ENCODE assay signal across 8 mouse cellular contexts in the genomic region with DNA sequence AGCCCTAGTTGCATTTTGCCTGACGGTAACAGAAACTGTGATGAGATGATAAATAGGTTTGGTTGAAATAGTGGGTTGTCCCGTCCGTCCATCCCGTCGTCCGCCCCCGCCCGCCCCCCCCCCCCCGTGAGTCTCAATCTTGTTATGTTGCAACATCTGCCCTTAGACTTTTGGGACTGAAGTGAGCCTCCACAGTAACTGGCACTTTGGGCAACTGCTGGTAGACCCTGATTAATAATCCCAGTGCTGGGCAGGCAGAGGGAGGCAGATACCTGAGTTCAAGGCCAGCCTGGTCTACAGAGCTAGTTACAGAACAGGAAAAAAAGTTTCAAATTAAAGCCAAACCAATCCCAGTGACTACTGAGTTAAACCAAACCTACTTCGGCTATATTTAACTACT. TPM values are rescaled to one million over a fixed set of nuclear protein-coding genes. Genes with fewer than 3 reads are reported as not detected.
A peak's percentile ranks its signal among the peaks of the same experiment; 100 is the strongest.
DNase-seq lines count a peak whose midpoint lies in the region; ATAC-seq and TF ChIP-seq lines count a peak whose summit lies in the region.

No protein-coding gene starts in this region.

- peaks cover 14% of the 10 kb centered on the region for H3K4me1 ChIP-seq in lung, embryonic 15.5 days
- no peaks in the 10 kb centered on the region for H3K4me1 ChIP-seq in embryonic fibroblast, embryonic 13.5 days (ENCODE audit: control insufficient read depth, insufficient read depth, low read length)
- H3K4me1 ChIP-seq in limb, embryonic 13.5 days = peaks cover 17% of the 10 kb centered on the region
- H3K4me1 ChIP-seq in neural tube, embryonic 15.5 days = peaks cover 20% of the 10 kb centered on the region

- H3K4me3 ChIP-seq in lung, embryonic 15.5 days = peak overlapping the region; percentile 96
- peak overlapping the region; percentile 72 for H3K4me3 ChIP-seq in embryonic fibroblast, embryonic 13.5 days (ENCODE audit: insufficient read depth, low read length)
- peak overlapping the region; percentile 94 for H3K4me3 ChIP-seq in limb, embryonic 13.5 days
- peak overlapping the region; percentile 93 for H3K4me3 ChIP-seq in neural tube, embryonic 15.5 days (replicated peaks)

- DNase-seq in lung, adult 18-20 months = no peak
- no peak for DNase-seq in spleen, adult 12 weeks (ENCODE audit: low spot score)
- DNase-seq in embryo, embryonic 9.5 days (ENCODE audit: extremely low spot score) = no peak
- no peak for DNase-seq in layer of hippocampus, postnatal 10 days (ENCODE audit: low spot score in 2 of 2)

- 9% methylated on average over 10 of the region's 10 CpGs for WGBS in lung, embryonic 15.5 days
- 17% methylated on average over 10 of the region's 10 CpGs for WGBS in limb, embryonic 13.5 days
- 12% methylated on average over 10 of the region's 10 CpGs for WGBS in neural tube, embryonic 15.5 days

- TF ChIP-seq CTCF in embryonic fibroblast, embryonic 13.5 days (IDR thresholded peaks at IDR 0.05; ENCODE audit: borderline replicate concordance, insufficient read depth, low read length) = no peak

- H3K9me3 ChIP-seq in lung, embryonic 15.5 days = no peaks in the 10 kb centered on the region
- no peaks in the 10 kb centered on the region for H3K9me3 ChIP-seq in limb, embryonic 13.5 days
- H3K9me3 ChIP-seq in neural tube, embryonic 15.5 days (replicated peaks) = no peaks in the 10 kb centered on the region

- no peak for ATAC-seq in lung, embryonic 15.5 days (ENCODE audit: borderline replicate concordance, extremely low read depth, low FRiP score, low TSS enrichment)
- no peak for ATAC-seq in limb, embryonic 13.5 days (ENCODE audit: low FRiP score, low read depth)
- ATAC-seq in neural tube, embryonic 15.5 days (ENCODE audit: low FRiP score) = no peak

- H3K27me3 ChIP-seq in lung, embryonic 15.5 days = no peaks in the 10 kb centered on the region
- no peaks in the 10 kb centered on the region for H3K27me3 ChIP-seq in limb, embryonic 13.5 days
- no peaks in the 10 kb centered on the region for H3K27me3 ChIP-seq in neural tube, embryonic 15.5 days (replicated peaks)

- no peak overlapping the region for H3K27ac ChIP-seq in lung, embryonic 15.5 days
- H3K27ac ChIP-seq in embryonic fibroblast, embryonic 13.5 days (ENCODE audit: insufficient read depth, low read length) = no peak overlapping the region
- no peak overlapping the region for H3K27ac ChIP-seq in limb, embryonic 13.5 days
- no peak overlapping the region for H3K27ac ChIP-seq in neural tube, embryonic 15.5 days (replicated peaks)

- peak overlapping the region; percentile 84 for H3K4me2 ChIP-seq in lung, embryonic 15.5 days
- H3K4me2 ChIP-seq in limb, embryonic 13.5 days (replicated peaks) = peak overlapping the region; percentile 68
- H3K4me2 ChIP-seq in neural tube, embryonic 15.5 days = peak overlapping the region; percentile 87

- peak overlapping the region; percentile 36; the same call in 1 of the 2 replicates for H3K9ac ChIP-seq in lung, embryonic 15.5 days
- H3K9ac ChIP-seq in limb, embryonic 13.5 days = peak overlapping the region; percentile 35
- peak overlapping the region; percentile 40 for H3K9ac ChIP-seq in neural tube, embryonic 15.5 days (replicated peaks)

- no peak for TF ChIP-seq POLR2A in embryonic fibroblast, embryonic 13.5 days (IDR thresholded peaks at IDR 0.05; ENCODE audit: low read depth, low read length)

- peaks cover 6% of the 10 kb centered on the region for H3K36me3 ChIP-seq in lung, embryonic 15.5 days
- H3K36me3 ChIP-seq in limb, embryonic 13.5 days = peaks cover 8% of the 10 kb centered on the region
- H3K36me3 ChIP-seq in neural tube, embryonic 15.5 days = peaks cover 7% of the 10 kb centered on the region; the same call in 1 of the 2 replicates

RNA-seq across cellular contexts. Expression of a gene that starts 1.1 kb away (rescaled TPM):
- polyA plus RNA-seq in lung, embryonic 15.5 days (2015; fragmentation: Nextera tagmentation; extraction: Ambion mirVana) = 12.6 and 12.9 TPM in 2 replicates
- polyA plus RNA-seq in embryonic fibroblast, embryonic 13.5 days (2011; ENCODE audit: insufficient read length, low read depth, missing spikeins) = 7.7 and 8.0 TPM in 2 replicates
- polyA plus RNA-seq in limb, embryonic 13.5 days (2015; fragmentation: Nextera tagmentation; extraction: Ambion mirVana) = 15.2 and 16.5 TPM in 2 replicates
- 12.0 and 13.1 TPM in 2 replicates for polyA plus RNA-seq in neural tube, embryonic 15.5 days (2015; fragmentation: Nextera tagmentation; extraction: Ambion mirVana)
- 10 to 100 TPM; 10.5 to 11.4 TPM for total RNA-seq in layer of hippocampus, postnatal 10 days (2021)

RNA-seq across cellular contexts. Expression of a gene that starts 30.9 kb away (rescaled TPM):
- 553 and 555 TPM in 2 replicates for polyA plus RNA-seq in lung, embryonic 15.5 days (2015; fragmentation: Nextera tagmentation; extraction: Ambion mirVana)
- 294 and 313 TPM in 2 replicates for polyA plus RNA-seq in embryonic fibroblast, embryonic 13.5 days (2011; ENCODE audit: insufficient read length, low read depth, missing spikeins)
- polyA plus RNA-seq in limb, embryonic 13.5 days (2015; fragmentation: Nextera tagmentation; extraction: Ambion mirVana) = 528 and 534 TPM in 2 replicates
- polyA plus RNA-seq in neural tube, embryonic 15.5 days (2015; fragmentation: Nextera tagmentation; extraction: Ambion mirVana) = 622 and 639 TPM in 2 replicates
- 100 to 1,000 TPM; 281 to 321 TPM for total RNA-seq in layer of hippocampus, postnatal 10 days (2021)

RNA-seq across cellular contexts. Expression of a gene that starts 30.9 kb away (rescaled TPM):
- 29.6 and 29.9 TPM in 2 replicates for polyA plus RNA-seq in lung, embryonic 15.5 days (2015; fragmentation: Nextera tagmentation; extraction: Ambion mirVana)
- polyA plus RNA-seq in embryonic fibroblast, embryonic 13.5 days (2011; ENCODE audit: insufficient read length, low read depth, missing spikeins) = 18.6 and 19.4 TPM in 2 replicates
- 27.9 and 34.2 TPM in 2 replicates for polyA plus RNA-seq in limb, embryonic 13.5 days (2015; fragmentation: Nextera tagmentation; extraction: Ambion mirVana)
- 26.9 and 30.7 TPM in 2 replicates for polyA plus RNA-seq in neural tube, embryonic 15.5 days (2015; fragmentation: Nextera tagmentation; extraction: Ambion mirVana)
- 10 to 100 TPM; 13.3 to 15.3 TPM for total RNA-seq in layer of hippocampus, postnatal 10 days (2021)
